Mouse (Mus musculus) frontal cortex, postnatal 25 days (tissue): Measurements from ENCODE around the gene Arl1.
"Not testable (repeated sequence)": the region's sequence is repeated elsewhere in the genome, so short reads cannot be mapped to it uniquely, and the experiment has no call there.

ENCODE experiments used
- DNase-seq, 2 experiments: peaks; one replicate each; pipeline ENCODE4 v3.0.0; 2022; ENCODE audit warnings: low spot score in 2 of 2

Gene Arl1

GRCm38 (mm10) chr10:88761524-88762212 is 31.0 kb downstream of the Arl1 start:
- DNase-seq: no peak

DNA sequence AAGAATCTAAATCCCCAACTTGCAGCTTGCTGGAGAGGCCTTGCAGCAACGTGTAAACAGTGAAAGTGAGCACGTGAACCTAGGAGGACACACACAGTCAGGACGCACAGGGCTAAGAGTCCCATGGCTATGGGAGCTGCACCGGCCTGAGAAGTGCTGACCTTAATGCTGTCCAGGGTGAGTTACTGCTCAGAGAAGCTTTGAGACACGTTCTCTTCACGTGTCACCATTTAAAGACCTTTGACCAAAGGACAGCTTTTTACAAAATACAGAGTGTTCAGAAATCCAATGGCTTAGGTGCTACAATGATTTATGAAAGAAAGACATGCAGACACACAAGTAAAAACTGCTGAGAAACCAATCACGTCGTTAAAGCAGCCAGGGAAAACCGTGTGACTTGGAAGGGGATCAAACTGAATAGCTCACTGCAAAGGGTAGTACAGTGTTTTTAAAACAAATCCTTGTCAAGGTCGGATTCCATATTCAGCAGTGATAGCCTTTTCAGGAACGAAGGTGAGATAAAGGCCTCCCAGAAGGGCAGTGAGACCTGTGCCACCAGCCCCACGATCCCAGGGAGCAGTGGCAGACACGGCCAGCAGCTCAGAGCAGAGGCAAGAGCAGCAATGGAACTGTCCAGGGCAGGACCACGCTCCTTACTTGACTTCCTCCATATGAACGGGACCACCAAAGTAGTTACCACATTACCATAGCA is 34.9 kb downstream of the Arl1 start:
- no peak for DNase-seq

GRCm38 (mm10) chr10:88768961-88769360 is 38.3 kb downstream of the Arl1 start:
- DNase-seq: no peak

GRCm38 (mm10) chr10:88769676-88770075 is 39.0 kb downstream of the Arl1 start:
- no peak for DNase-seq

DNA sequence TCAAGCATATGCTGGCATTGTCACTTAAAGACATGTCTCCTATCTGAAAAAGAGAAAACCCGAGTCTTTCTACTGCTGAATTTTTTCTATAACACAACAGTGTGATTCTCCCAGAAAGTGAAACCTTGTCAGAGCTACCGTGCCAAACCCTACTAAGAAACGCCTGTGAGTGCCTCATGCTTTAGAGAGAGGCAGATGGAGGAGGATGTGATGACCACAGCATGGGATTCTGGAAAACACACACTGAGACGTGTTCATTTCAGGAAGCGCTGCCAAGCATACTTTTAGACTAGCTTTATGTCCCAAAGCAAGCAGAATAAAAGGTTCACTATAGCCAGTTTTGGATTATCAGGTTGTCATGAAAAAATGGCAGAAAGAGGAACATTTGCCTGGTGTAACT is 42.3 kb downstream of the Arl1 start:
- DNase-seq: not testable (repeated sequence)

- DNase-seq: no peak
Measured at GRCm38 (mm10) chr10:88776206-88776605, 45.5 kb downstream of the Arl1 start.

GRCm38 (mm10) chr10:88780716-88781115 is 50.1 kb downstream of the Arl1 start:
- no peak for DNase-seq

- DNase-seq: not testable (repeated sequence)
Measured at GRCm38 (mm10) chr10:88783135-88783534, 52.5 kb downstream of the Arl1 start.

GRCm38 (mm10) chr10:88783941-88784340 is 53.3 kb downstream of the Arl1 start:
- DNase-seq: no peak

GRCm38 (mm10) chr10:88784513-88784931 is 53.9 kb downstream of the Arl1 start:
- no peak for DNase-seq

DNA sequence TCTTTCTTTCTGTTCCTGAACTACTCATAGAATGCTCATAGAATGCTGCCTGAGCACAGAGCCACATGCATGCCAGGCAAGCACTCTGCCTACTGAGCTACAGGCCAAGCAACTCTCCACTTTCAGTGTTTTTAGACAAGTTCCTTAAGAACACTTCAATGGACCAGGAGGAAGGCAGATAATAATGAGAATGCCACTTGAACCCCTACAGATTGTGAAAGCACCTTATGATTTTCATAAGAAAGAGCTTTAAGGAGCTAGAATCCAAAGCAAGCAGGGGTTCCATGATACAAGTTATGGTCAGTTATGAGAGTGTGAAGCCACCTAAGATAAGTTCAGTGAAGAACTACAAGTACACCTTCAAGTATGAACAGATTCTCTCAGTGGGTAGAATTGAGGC is 63.0 kb downstream of the Arl1 start:
- no peak for DNase-seq
